Mouse (Mus musculus): Measurements from ENCODE around the gene Gmds.

- no peak for TF ChIP-seq POLR2A (IDR thresholded peaks at IDR 0.05; ENCODE audit: extremely low read depth, insufficient read depth, low read length)
- TF ChIP-seq CTCF (IDR thresholded peaks at IDR 0.05; ENCODE audit: low read depth, low read length) = no peak
Observed at GRCm38 (mm10) chr13:32311476-32311875, 27.1 kb downstream of the Gmds start.
